Mouse (Mus musculus): ENCODE measurements around the gene Gm20605.

The Gm20605 gene

DNA sequence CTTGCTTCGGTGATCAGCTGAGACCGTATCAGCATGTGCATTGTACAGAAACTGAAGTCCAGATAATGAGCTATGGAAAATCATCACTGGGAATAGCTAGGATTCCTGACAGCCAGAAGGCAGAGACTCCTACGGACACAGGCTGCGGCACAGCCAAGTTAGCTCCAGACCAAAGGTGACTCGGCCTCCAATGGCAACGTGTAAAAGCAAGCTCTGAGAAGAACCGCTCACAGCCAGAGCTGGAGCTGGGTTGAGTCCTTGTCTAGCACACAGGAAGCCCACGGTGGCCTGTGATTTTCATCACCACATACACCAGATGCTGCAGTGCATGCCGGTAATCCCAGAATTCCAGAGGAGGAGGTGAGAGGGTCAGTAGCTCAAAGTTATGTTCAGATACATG, 61.6 kb downstream of the Gm20605 start:
- no peak for DNase-seq (ENCODE audit: extremely low spot score)

DNA sequence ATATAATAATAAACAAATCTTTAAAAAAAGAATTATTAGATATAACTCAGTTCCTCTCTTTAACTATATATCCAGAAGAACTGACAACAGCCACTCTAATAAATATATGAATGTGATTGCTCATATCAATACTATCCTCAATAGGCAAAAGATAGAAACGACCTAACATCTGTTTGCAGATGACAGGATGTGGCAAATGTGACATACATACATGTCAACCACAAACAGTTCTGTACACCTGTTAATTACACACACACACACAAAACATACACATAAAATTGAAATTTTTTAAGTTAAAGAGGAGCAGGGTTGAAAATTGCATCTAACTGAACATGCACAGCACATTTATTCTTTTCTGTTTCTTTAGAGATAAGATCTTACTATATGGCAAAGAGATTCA, 62.9 kb downstream of the Gm20605 start:
- no peak for DNase-seq (ENCODE audit: extremely low spot score)
